Mouse (Mus musculus) common myeloid progenitor, adult 5-6 weeks (primary cell): ENCODE results near the gene Dll4. TPM values are rescaled to one million over a fixed set of nuclear protein-coding genes. Genes with fewer than 3 reads are reported as not detected.

Experiments used
- ATAC-seq: replicated peaks from 2 replicates; pipeline ENCODE4 v1.8.0; 2016; ENCODE audit warnings: low read depth, mild to moderate bottlenecking, moderate TSS enrichment, inconsistent platforms; ENCODE audit not compliant: poor library complexity, severe bottlenecking
- total RNA-seq: library from RNA; stranded (forward); fragments of 200-1000, 187-1606 nt; gene quantifications from 2 replicates; pipeline ENCODE4 v1.2.3, GENCODE M21; 2017

The Dll4 gene
- total RNA-seq: not detected in 2 replicates

DNA sequence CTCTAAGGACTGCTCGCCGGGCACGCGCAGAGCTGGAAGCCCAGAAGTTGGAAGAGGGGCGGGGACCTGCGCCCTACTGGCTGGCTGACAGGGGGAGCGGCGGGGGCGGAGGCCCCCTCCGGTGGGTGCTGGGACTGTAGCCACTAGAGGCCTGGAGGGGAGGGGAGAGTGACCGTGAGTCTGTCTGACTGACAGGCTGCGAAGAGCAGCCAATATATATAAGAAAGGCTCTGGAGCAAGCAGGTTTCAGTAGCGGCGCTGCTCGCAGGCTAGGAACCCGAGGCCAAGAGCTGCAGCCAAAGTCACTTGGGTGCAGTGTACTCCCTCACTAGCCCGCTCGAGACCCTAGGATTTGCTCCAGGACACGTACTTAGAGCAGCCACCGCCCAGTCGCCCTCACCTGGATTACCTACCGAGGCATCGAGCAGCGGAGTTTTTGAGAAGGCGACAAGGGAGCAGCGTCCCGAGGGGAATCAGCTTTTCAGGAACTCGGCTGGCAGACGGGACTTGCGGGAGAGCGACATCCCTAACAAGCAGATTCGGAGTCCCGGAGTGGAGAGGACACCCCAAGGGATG lies at the start of gene Dll4:
Dll4 (plus strand) TSS at position 217 of the 576 bp plus-strand sequence.
- ATAC-seq: peak; percentile 34

DNA sequence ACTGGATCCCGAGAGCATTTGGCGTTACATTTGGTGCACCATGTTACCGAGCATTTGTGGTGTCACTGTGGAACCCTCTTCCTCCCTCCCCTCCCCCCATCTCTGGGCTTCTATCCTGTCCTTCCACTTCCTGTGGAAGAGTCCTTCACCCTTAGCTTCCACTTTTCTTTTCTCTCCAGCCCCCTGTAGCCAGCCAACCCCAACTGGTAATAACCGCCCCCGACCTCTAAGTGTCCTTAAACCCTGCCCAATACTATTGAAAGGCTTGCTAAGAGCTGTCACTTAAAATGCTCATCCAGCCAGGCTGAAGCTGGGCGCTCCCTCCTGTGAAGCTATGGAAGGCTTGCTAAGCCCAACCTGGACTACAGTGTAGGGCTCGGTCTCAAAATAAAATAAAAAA lies 48.7 kb upstream of the Dll4 start:
- ATAC-seq: no peak

DNA sequence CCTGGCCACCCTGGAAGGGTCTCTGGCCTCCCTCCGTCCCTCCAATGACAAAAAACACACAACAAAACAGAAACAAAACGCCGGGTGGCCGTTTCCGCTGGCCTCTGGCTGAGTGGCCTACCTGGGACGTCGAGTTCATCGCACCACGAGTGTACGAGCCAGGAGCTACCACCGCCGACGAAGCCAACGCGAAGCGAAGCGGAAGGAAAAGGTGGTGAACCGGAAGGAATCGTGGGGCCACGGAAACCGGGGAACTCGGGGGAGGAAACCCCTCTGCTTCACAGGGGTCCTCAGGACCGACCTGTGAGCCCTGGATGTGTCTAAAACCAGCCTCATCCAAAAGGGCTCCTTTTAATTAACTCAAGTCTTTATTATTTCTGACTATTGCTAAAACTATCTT lies 47.8 kb upstream of the Dll4 start:
- ATAC-seq: no peak

DNA sequence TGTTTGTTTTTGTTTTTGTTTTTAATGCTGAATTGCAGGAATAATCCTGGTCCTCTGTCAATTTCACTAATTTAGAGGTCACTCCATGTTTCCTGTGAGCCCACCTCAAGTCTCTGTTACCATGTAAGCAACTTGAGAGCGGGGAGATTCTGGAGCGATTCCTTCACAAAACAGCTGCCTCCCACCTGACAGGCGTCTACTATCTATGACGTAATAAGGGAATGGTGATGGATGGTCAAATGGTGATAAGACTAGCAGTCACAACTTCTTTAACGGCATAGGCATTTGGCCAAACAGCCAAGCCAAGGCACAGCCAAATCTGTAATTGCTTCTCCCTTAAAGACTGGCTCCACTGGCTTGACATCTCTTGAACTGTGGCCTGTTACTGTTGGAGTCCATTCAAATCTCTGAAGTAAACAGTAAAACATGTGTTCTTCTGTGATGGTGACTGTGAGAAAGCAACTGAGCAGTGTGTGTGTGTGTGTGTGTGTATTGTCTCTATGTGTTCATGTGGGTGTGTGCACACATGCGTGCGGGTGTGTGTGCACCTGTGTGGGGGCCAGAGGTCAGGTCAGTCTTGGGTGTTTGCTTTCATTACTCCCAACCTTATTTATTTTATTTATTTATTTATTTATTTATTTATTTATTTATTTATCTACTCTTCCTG lies 43.6 kb upstream of the Dll4 start:
- no peak for ATAC-seq

DNA sequence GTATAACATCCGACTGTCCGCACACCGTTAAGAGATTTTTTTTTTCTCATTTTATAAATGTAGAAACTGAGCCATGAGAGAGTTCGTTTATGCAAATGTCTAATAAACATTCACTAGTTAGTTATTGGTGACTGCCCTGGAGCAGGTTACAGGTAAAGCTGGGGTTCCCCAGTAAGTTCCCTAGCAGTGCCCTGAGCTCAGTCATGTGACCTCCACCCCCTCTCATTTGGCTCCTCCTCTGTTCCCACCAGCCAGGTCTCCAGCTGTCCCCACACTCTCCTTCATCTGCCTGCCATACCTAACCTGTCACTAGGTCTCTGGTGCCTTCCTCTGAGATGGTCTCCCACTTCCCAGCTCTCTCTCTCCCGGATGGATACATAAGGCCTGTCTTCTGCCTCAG lies 38.2 kb upstream of the Dll4 start:
- ATAC-seq: no peak

- ATAC-seq: peak; percentile 95
These were observed 37.2 kb upstream of the Dll4 start, which contains the start of gene Vps18 for GRCm38 (mm10) chr2:119288270-119288882. Gene Vps18, plus strand, starts transcription at chr2:119288740.

DNA sequence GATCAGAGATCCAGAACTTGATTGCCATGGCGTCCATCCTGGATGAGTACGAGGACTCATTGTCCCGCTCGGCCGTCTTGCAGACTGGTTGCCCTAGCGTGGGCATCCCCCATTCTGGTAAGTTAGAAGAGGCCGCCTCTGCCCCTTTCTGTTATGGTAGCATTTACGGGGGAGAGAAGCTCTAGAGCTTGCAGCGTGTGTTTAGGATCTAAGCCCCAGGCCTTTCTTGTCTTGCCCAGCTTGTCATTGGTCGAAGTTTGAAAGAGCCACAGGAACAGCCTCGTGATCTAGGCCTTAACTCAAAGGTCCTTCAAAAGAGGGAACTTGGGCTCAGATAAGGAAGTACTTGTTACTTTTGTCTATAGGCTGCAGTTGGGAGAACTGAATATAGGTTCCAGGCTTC lies 36.6 kb upstream of the Dll4 start:
- peak; percentile 55 for ATAC-seq

- ATAC-seq: no peak
These were observed 33.3 kb upstream of the Dll4 start for GRCm38 (mm10) chr2:119292281-119292680.

- no peak for ATAC-seq
These were observed 32.7 kb upstream of the Dll4 start for GRCm38 (mm10) chr2:119292852-119293251.

- no peak for ATAC-seq
These were observed 32.3 kb upstream of the Dll4 start for GRCm38 (mm10) chr2:119293311-119293710.

DNA sequence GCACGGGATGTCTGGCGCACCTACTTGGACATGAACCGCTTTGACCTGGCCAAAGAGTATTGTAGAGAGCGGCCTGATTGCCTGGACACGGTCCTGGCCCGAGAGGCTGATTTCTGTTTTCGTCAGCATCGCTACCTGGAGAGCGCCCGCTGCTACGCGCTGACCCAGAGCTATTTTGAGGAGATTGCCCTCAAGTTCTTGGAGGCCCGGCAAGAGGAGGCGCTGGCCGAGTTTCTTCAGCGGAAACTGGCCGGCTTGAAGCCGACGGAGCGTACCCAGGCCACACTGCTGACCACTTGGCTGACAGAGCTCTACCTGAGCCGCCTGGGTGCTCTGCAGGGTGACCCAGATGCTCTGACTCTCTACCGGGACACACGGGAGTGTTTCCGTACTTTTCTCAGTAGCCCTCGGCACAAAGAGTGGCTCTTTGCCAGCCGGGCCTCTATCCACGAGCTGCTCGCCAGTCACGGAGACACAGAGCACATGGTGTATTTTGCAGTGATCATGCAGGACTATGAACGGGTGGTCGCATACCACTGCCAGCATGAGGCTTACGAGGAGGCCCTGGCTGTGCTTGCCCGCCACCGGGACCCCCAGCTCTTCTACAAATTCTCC lies 31.7 kb upstream of the Dll4 start:
- ATAC-seq: no peak

DNA sequence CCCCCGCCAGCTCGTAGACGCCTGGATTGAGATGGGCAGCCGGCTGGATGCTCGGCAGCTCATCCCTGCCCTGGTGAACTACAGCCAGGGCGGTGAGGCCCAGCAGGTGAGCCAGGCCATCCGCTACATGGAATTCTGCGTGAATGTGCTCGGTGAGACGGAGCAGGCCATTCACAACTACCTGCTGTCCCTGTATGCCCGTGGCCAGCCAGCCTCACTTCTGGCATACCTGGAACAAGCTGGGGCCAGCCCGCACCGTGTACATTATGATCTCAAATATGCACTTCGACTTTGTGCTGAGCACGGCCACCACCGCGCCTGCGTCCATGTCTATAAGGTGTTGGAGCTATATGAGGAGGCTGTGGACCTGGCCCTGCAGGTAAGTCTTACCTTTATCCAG lies 31.2 kb upstream of the Dll4 start:
- no peak for ATAC-seq

- no peak for ATAC-seq
These were observed 28.8 kb upstream of the Dll4 start for GRCm38 (mm10) chr2:119296756-119297155.

DNA sequence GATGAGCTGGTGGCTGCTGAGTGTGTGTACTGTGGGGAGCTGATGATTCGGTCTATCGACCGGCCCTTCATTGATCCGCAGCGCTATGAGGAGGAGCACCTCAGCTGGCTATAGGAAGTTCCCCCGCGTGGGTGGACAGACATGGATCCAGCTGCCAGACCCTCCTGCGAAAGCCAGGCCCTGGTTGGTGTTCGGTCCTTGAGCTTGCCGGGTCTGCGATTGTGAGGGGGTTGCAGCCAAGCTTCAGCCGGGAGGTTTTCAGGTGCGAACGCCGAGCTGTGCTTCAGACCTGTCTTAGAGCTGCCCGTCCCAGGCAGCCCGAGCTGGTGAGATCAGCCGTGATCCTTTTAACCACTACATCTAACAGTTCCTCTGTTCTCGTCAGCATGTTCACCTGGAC lies 28.1 kb upstream of the Dll4 start:
- ATAC-seq: no peak

- ATAC-seq: no peak; the same call in 1 of the 2 replicates
These were observed 27.3 kb upstream of the Dll4 start for GRCm38 (mm10) chr2:119298330-119298729.

GRCm38 (mm10) chr2:119298839-119299238 lies 26.7 kb upstream of the Dll4 start:
- no peak for ATAC-seq

GRCm38 (mm10) chr2:119299981-119300818 lies 25.4 kb upstream of the Dll4 start:
- peak; percentile 77 for ATAC-seq

DNA sequence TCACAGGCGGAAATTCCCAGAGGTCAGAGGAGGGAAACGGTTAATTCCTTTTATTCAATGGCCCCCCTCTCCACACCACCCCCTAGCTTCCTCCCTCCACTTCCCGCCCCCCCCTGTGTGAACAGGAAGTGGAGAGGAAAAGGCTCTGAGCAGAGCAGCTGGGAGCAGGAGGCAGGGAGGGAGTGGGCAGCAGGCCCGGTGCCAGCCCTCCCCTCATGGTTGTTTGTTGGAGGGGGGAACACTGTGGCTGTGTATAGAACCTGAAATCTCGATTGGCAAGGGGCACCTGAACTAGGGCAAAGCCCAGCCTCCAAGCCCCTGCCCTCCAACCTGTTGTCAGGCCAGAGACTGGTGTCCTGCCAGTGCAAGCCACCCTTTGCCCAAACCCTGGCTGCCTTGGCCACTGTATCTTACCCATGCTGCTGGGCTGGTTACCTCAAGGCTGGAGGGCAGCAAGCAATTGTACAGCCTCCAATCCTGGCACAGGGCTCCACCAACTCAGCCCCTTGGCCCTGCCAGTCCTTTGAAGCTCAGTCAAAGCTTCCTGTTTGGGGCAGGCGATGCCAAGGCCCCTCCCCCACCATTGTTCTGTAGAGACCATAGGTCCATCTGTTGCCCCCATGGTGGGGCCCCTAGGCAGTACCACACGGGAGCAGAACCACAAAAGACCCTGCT lies 24.6 kb upstream of the Dll4 start:
- no peak for ATAC-seq

GRCm38 (mm10) chr2:119302876-119303275 lies 22.7 kb upstream of the Dll4 start:
- ATAC-seq: no peak

DNA sequence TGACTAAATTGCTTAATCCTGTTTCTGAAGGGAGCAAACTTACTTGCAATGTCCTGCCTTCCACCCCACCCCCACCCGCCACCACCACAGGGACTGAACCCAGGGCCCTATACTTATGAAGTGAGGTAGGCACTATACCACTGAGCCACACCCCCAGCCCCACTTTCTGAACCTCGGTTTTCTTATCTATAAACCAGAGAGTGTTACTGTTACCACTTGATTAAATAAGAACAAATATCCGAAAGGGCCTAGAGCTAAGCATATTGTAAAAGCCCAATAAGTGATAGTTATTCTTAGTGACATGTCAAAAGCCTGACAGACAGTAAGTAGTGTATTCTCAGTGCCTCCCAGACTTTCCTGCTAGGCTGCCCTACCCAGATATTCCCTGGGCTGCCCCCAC lies 21.2 kb upstream of the Dll4 start:
- no peak for ATAC-seq
